Comparison of ENCODE assay signal across 16 mouse cellular contexts in the genomic region with DNA sequence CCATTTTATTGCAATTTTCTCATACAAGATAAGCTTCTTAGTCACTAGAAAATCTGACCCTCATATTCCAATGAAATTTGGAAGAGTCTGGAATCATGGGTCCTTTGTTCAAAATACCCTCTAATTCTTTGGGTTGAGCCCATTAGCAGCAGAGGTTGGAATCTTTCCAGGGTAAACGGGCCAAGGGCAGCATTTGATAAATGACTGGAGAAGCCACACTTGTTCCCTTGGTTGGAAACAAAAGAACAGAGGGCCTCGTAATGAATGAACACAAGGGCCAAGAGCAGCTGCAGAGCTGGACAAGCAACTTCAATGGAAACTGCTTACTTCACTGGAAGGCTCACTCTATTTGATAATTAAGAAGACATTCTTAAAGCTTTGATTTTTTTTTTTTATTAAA.
DNase-seq lines count a peak whose midpoint lies in the region; ATAC-seq and TF ChIP-seq lines count a peak whose summit lies in the region.
"Had no signal": no experiment of that assay in that cellular context is flagged by ENCODE, and none has a peak within 500 bp of the region (broad histone marks: within the 10 kb centered on the region; RNA-seq: fewer than 3 reads in every experiment).

No protein-coding gene starts in this region.

- peaks cover 6% of the 10 kb centered on the region; the same call in 1 of the 2 replicates for H3K4me1 ChIP-seq in embryonic facial prominence, embryonic 14.5 days (ENCODE audit: control insufficient read depth, insufficient read depth, low read length)
- peaks cover 26% of the 10 kb centered on the region for H3K4me1 ChIP-seq in embryonic facial prominence, embryonic 10.5 days
- H3K4me1 ChIP-seq in lung, embryonic 14.5 days (ENCODE audit: insufficient read depth): peaks cover 10% of the 10 kb centered on the region; the same call in 1 of the 2 replicates

- no peak overlapping the region for H3K27ac ChIP-seq in embryonic facial prominence, embryonic 14.5 days (replicated peaks; ENCODE audit: low read depth, low read length)
- no peak overlapping the region for H3K27ac ChIP-seq in embryonic facial prominence, embryonic 10.5 days (replicated peaks)
- no peak overlapping the region for H3K27ac ChIP-seq in lung, embryonic 14.5 days (ENCODE audit: low read depth)
- H3K27ac ChIP-seq: heart, adult 2 months; limb, embryonic 15.5 days; midbrain, embryonic 12.5 days had no signal

- peak; percentile 50 for DNase-seq in embryonic facial prominence, embryonic 14.5 days (ENCODE audit: low spot score)
- no peak for DNase-seq in embryonic facial prominence, embryonic 10.5 days (ENCODE audit: low spot score)
- peak; percentile 21 for DNase-seq in lung, embryonic 14.5 days
- DNase-seq in lung, postnatal 4 days: no peak
- peak; percentile 58 for DNase-seq in brain, adult 2 months (ENCODE audit: low read depth, low spot score)
- DNase-seq in retina, embryonic 14.5 days (ENCODE audit: low spot score): peak; percentile 55
- no peak for DNase-seq in left cerebral cortex, adult 8-10 months (ENCODE audit: low spot score in 2 of 2)
- DNase-seq: gastrocnemius, postnatal 10 days; heart, adult 2 months; kidney, adult 8-10 months; kidney, postnatal 4 days; liver, postnatal 0 days; lung, postnatal 36 days had no signal

- 54% methylated on average over 2 of the region's 2 CpGs for WGBS in embryonic facial prominence, embryonic 14.5 days
- WGBS in embryonic facial prominence, embryonic 10.5 days: 58% methylated on average over 2 of the region's 2 CpGs
- WGBS in lung, embryonic 14.5 days: 16% methylated on average over 2 of the region's 2 CpGs

- H3K36me3 ChIP-seq in embryonic facial prominence, embryonic 14.5 days (ENCODE audit: control insufficient read depth, insufficient read depth, low read length): no peaks in the 10 kb centered on the region
- no peaks in the 10 kb centered on the region for H3K36me3 ChIP-seq in embryonic facial prominence, embryonic 10.5 days (replicated peaks)
- no peaks in the 10 kb centered on the region for H3K36me3 ChIP-seq in lung, embryonic 14.5 days (ENCODE audit: insufficient read depth)
- H3K36me3 ChIP-seq: limb, embryonic 15.5 days; midbrain, embryonic 12.5 days had no signal

- TF ChIP-seq CTCF in lung, embryonic 14.5 days (IDR thresholded peaks at IDR 0.05; ENCODE audit: low read depth): no peak

- no peaks in the 10 kb centered on the region for H3K9me3 ChIP-seq in embryonic facial prominence, embryonic 14.5 days (ENCODE audit: control insufficient read depth, low read length)
- H3K9me3 ChIP-seq in embryonic facial prominence, embryonic 10.5 days: no peaks in the 10 kb centered on the region
- H3K9me3 ChIP-seq in lung, embryonic 14.5 days (ENCODE audit: low read depth, low read length): no peaks in the 10 kb centered on the region
- H3K9me3 ChIP-seq: limb, embryonic 15.5 days; midbrain, embryonic 12.5 days had no signal

- no peak overlapping the region for H3K4me2 ChIP-seq in embryonic facial prominence, embryonic 14.5 days (ENCODE audit: low read depth, low read length)
- no peak overlapping the region for H3K4me2 ChIP-seq in lung, embryonic 14.5 days
- H3K4me2 ChIP-seq: limb, embryonic 15.5 days; midbrain, embryonic 12.5 days had no signal

- no peak overlapping the region for H3K9ac ChIP-seq in embryonic facial prominence, embryonic 14.5 days (ENCODE audit: low read depth, low read length)
- H3K9ac ChIP-seq in lung, embryonic 14.5 days: no peak overlapping the region
- H3K9ac ChIP-seq: limb, embryonic 15.5 days; liver, postnatal 0 days; midbrain, embryonic 12.5 days had no signal

- H3K4me3 ChIP-seq in embryonic facial prominence, embryonic 14.5 days (ENCODE audit: low read depth, low read length): no peak overlapping the region
- no peak overlapping the region for H3K4me3 ChIP-seq in embryonic facial prominence, embryonic 10.5 days
- no peak overlapping the region for H3K4me3 ChIP-seq in lung, embryonic 14.5 days (ENCODE audit: low read depth, low read length)
- H3K4me3 ChIP-seq: heart, adult 2 months; limb, embryonic 15.5 days; midbrain, embryonic 12.5 days had no signal

- peaks cover 6% of the 10 kb centered on the region; the same call in 1 of the 2 replicates for H3K27me3 ChIP-seq in embryonic facial prominence, embryonic 14.5 days (replicated peaks; ENCODE audit: control insufficient read depth, insufficient read depth, low read length)
- H3K27me3 ChIP-seq in embryonic facial prominence, embryonic 10.5 days (replicated peaks; ENCODE audit: low read depth, poor library complexity, severe bottlenecking): peaks cover 8% of the 10 kb centered on the region; the same call in 1 of the 2 replicates
- no peaks in the 10 kb centered on the region for H3K27me3 ChIP-seq in lung, embryonic 14.5 days (ENCODE audit: insufficient read depth, low read length)
- H3K27me3 ChIP-seq: limb, embryonic 15.5 days had no signal

- ATAC-seq in embryonic facial prominence, embryonic 14.5 days (ENCODE audit: low read depth): no peak
- no peak for ATAC-seq in lung, embryonic 14.5 days (ENCODE audit: insufficient read depth)
- ATAC-seq: CD4-positive, CD25-positive, alpha-beta regulatory T cell, adult 4 months; liver, postnatal 0 days had no signal

Comparison
In these comparisons a context has a peak if more than half of its experiments do, and no peak if none do; other contexts are left out.
1. DNase-seq: peak in embryonic facial prominence, embryonic 14.5 days (single experiment), lung, embryonic 14.5 days (single experiment), brain, adult 2 months (single experiment) and retina, embryonic 14.5 days (single experiment); none in embryonic facial prominence, embryonic 10.5 days (single experiment), lung, postnatal 4 days (0 of 2) and left cerebral cortex, adult 8-10 months (0 of 2).